Mouse (Mus musculus): ENCODE results near the gene Gm20683.

DNA sequence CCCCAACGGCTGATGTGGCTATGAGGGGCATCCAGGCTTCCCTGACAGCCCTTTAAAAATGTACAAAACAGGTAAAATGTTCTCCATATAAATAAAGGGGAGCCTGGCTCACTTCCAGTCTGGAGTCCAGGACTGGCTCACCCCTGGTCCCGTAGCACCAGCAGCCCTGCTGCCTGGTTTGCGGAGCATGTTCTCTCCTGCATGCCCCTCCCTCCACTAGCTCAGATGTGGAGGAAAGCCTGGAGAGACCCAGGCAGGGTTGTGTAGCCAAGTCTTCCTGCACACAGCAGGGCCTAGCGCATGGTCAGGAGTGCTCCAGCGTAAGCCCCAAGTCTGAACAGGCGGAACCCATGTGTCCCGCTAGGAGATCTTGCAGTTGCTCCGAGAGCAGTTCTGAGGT is 41.7 kb upstream of the Gm20683 start:
- TF ChIP-seq CTCF (IDR thresholded peaks at IDR 0.05; ENCODE audit: low read depth): no peak
- TF ChIP-seq EP300 (IDR thresholded peaks at IDR 0.05; ENCODE audit: low read depth): no peak

All from heart, postnatal 0 days (tissue).